Mouse (Mus musculus) forebrain, embryonic 13.5 days (tissue): ENCODE data around the gene Timm29. TPM values are rescaled to one million over a fixed set of nuclear protein-coding genes. Genes with fewer than 3 reads are reported as not detected.

Experiments
- ATAC-seq: fragments of 200-750 bp; cut with Nextera tagmentation; 2 replicates; pipeline ENCODE4 v1.8.0; 2017
- H3K27ac ChIP-seq: fragments of 300-500 bp; sonication (generic); 2 replicates; pipeline ENCODE4 v1.5.1; 2015; ENCODE audit warnings: inconsistent platforms, mild to moderate bottlenecking, moderate library complexity
- H3K27me3 ChIP-seq: fragments of 300-500 bp; sonication (generic); 2 replicates; pipeline ENCODE4 v1.6.1; 2015; ENCODE audit warnings: mild to moderate bottlenecking, inconsistent platforms
- H3K36me3 ChIP-seq: fragments of 300-500 bp; sonication (generic); 2 replicates; pipeline ENCODE4 v1.6.1; 2015; ENCODE audit warnings: mild to moderate bottlenecking, inconsistent platforms; ENCODE audit not compliant: poor library complexity, severe bottlenecking
- H3K4me1 ChIP-seq: fragments of 300-500 bp; sonication (generic); 2 replicates; pipeline ENCODE4 v1.6.1; 2015; ENCODE audit warnings: inconsistent platforms
- H3K4me2 ChIP-seq: fragments of 300-500 bp; sonication (generic); 2 replicates; pipeline ENCODE4 v1.6.1; 2015; ENCODE audit warnings: inconsistent platforms, mild to moderate bottlenecking, moderate library complexity
- H3K4me3 ChIP-seq: fragments of 300-500 bp; sonication (generic); 2 replicates; pipeline ENCODE4 v1.5.1; 2015; ENCODE audit warnings: mild to moderate bottlenecking, inconsistent platforms
- H3K9ac ChIP-seq: fragments of 300-500 bp; sonication (generic); 2 replicates; pipeline ENCODE4 v1.6.1; 2015; ENCODE audit warnings: mild to moderate bottlenecking, inconsistent platforms
- H3K9me3 ChIP-seq: fragments of 300-500 bp; sonication (generic); replicated peaks from 2 replicates; pipeline ENCODE4 v1.6.1; 2016; ENCODE audit warnings: inconsistent platforms
- WGBS: fragments of 180-500 bp; shearing (Covaris S2); methylation state at CpG from one replicate; pipeline ENCODE4 v1.1.7; 2015; 5-methylcytosine and 5-hydroxymethylcytosine counted together
- polyA plus RNA-seq: library from polyadenylated mRNA; unstranded; fragments of >200 nt; fragmentation: Nextera tagmentation; extraction: Ambion mirVana; gene quantifications from 2 replicates; pipeline ENCODE4 v1.2.1, GENCODE M21; 2015

Timm29 gene
- polyA plus RNA-seq, 1 experiment from 2014 or later, result 44.3 TPM

- Histone ChIP-seq H3K9me3 (no peaks in the 10 kb centered on the region), H3K27ac (no peak overlapping the region), H3K9ac (no peak overlapping the region), H3K4me1 (no peaks in the 10 kb centered on the region), H3K27me3 (no peaks in the 10 kb centered on the region), H3K36me3 (peaks cover 34% of the 10 kb centered on the region), H3K4me3 (no peak overlapping the region), H3K4me2 (no peak overlapping the region)
- 94% methylated on average over 3 of the region's 3 CpGs for WGBS
- no peak for ATAC-seq
These were observed 33.4 kb upstream of the Timm29 start for GRCm38 (mm10) chr9:21559151-21559550.

GRCm38 (mm10) chr9:21564420-21564819 is 28.1 kb upstream of the Timm29 start:
- Histone ChIP-seq H3K4me3 (no peak overlapping the region), H3K27me3 (no peaks in the 10 kb centered on the region), H3K9ac (no peak overlapping the region), H3K27ac (no peak overlapping the region), H3K4me2 (no peak overlapping the region), H3K9me3 (no peaks in the 10 kb centered on the region), H3K4me1 (no peaks in the 10 kb centered on the region), H3K36me3 (peaks cover 21% of the 10 kb centered on the region)
- 85% methylated on average over 1 of the region's 1 CpGs for WGBS
- no peak for ATAC-seq

GRCm38 (mm10) chr9:21565004-21565586 is 27.4 kb upstream of the Timm29 start:
- Histone ChIP-seq H3K4me3 (no peak overlapping the region), H3K4me1 (no peaks in the 10 kb centered on the region), H3K36me3 (peaks cover 27% of the 10 kb centered on the region), H3K27ac (no peak overlapping the region), H3K9ac (no peak overlapping the region), H3K9me3 (no peaks in the 10 kb centered on the region), H3K27me3 (no peaks in the 10 kb centered on the region), H3K4me2 (no peak overlapping the region)
- ATAC-seq, result no peak
- WGBS, result 91% methylated on average over 4 of the region's 4 CpGs

DNA sequence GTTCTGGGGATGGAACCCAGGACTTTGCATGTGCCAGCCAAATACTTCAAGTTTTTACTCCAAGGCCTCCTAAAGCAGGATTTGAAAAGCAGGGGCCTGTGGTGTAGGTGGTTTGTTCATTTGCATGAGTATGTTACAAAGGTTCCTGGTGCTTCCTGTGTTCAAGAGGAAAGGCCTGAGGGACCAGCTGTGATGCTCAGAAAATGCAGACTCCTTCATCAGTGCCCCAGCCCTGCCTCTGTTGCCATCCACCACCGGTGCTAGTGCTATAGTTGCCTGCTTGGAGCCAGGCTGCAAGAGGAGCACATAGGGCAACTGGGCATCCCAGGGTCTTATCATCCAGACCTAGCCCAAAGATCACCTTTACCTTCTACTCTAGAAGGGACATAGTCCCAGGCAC is 26.0 kb upstream of the Timm29 start:
- peaks cover 39% of the 10 kb centered on the region for H3K36me3 ChIP-seq
- ATAC-seq, result no peak
- H3K27ac ChIP-seq, result no peak overlapping the region
- 85% methylated on average over 1 of the region's 1 CpGs for WGBS
- H3K9ac ChIP-seq, result no peak overlapping the region
- H3K4me2 ChIP-seq, result no peak overlapping the region
- H3K27me3 ChIP-seq, result no peaks in the 10 kb centered on the region
- no peaks in the 10 kb centered on the region for H3K4me1 ChIP-seq
- no peaks in the 10 kb centered on the region for H3K9me3 ChIP-seq
- H3K4me3 ChIP-seq, result no peak overlapping the region

DNA sequence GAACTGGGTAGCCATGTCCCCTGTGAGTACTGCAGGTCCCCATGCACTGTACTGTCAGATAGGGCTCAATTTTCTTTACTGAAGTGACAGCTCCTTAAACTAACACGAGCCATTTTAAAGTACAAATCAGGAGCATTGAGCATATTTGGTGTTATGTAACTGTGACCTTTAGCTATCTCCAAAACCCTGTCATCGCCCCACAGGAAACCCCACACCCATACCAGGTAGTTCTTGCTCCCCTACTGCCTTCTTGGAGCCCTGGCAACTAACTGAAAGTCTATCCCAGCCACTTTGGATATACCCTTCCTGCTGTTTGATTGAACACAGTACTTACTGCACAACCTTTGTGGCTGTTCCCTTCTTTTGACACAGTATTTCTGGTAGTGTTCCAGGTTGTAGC is 25.5 kb upstream of the Timm29 start:
- H3K4me1 ChIP-seq, result no peaks in the 10 kb centered on the region
- ATAC-seq, result no peak
- H3K36me3 ChIP-seq, result peaks cover 41% of the 10 kb centered on the region
- H3K9me3 ChIP-seq, result no peaks in the 10 kb centered on the region
- no peak overlapping the region for H3K4me3 ChIP-seq
- H3K27me3 ChIP-seq, result no peaks in the 10 kb centered on the region
- H3K4me2 ChIP-seq, result no peak overlapping the region
- H3K9ac ChIP-seq, result no peak overlapping the region
- no peak overlapping the region for H3K27ac ChIP-seq
- WGBS, result 88% methylated on average over 2 of the region's 2 CpGs

DNA sequence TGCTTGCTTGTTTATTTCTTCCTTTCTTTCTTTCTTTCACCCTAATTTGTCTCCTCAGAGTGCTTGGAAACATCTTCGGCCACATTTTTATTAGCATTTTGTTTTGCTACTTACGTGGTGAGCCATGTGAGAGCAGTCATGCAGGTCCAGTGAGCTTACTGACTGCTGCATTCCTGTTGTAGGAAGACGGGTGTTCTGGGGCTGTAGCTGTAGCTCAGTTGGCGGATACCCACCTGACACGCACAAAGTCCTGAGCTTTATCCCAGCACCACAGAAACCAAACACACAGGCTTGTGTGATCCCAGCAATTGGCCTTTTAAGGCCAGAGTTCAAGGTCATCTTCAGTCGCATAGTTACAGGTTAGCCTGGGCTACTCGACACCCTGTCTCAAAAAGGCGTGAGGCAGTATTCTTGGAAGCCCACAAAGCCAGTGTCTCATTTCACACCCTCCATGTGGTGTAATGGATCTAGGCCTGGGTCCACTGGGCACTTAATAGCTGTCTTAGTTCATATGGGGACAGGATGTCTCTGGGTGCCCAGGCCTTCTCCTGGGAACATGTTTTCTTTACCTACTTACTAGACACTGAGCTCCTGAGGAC is 23.8 kb upstream of the Timm29 start:
- Histone ChIP-seq H3K4me2 (no peak overlapping the region), H3K27me3 (no peaks in the 10 kb centered on the region), H3K9me3 (no peaks in the 10 kb centered on the region), H3K27ac (no peak overlapping the region), H3K4me1 (no peaks in the 10 kb centered on the region), H3K36me3 (peaks cover 52% of the 10 kb centered on the region), H3K4me3 (no peak overlapping the region), H3K9ac (no peak overlapping the region)
- no peak for ATAC-seq
- WGBS, result 92% methylated on average over 8 of the region's 8 CpGs

DNA sequence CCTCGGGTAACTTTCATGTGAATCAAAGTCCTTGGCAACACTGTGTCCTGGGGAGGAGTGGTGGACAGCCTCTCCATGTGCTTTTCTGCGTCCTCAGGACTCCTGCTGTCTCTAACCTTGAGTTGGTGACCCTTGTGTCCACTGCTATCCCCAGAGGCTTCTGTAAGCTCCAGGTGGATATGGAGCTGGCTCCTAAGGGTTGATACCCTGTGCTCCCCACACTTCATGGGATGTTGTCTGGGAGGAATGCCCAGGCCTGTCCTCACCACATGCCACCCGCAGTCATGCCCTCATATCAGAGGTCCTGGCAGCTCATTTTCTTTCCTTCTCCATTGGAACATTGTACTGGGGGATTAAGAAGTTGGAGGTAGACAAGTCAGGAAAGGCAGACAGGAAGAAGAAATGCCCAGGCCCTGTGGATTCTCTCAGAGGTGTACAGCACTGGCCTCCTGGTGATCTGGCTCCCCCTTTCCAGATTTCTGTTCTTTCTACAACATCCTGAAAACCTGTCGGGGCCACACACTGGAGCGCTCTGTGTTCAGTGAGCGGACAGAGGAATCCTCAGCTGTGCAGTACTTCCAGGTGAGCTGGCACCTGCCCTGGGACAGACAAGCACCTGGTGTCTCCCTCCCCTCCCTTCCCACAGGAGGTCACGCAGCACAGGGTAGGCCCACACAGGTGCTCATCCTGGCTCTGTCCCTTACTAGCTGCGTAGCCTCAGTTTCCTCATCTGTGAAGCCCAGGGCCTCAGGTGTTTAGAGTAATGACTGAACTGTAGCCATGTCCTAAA is 18.3 kb upstream of the Timm29 start:
- peaks cover 91% of the 10 kb centered on the region for H3K36me3 ChIP-seq
- H3K9me3 ChIP-seq, result no peaks in the 10 kb centered on the region
- H3K27ac ChIP-seq, result no peak overlapping the region
- H3K27me3 ChIP-seq, result no peaks in the 10 kb centered on the region
- H3K4me3 ChIP-seq, result no peak overlapping the region
- ATAC-seq, result no peak
- H3K4me1 ChIP-seq, result no peaks in the 10 kb centered on the region
- 96% methylated on average over 8 of the region's 8 CpGs for WGBS
- no peak overlapping the region for H3K9ac ChIP-seq
- no peak overlapping the region for H3K4me2 ChIP-seq

DNA sequence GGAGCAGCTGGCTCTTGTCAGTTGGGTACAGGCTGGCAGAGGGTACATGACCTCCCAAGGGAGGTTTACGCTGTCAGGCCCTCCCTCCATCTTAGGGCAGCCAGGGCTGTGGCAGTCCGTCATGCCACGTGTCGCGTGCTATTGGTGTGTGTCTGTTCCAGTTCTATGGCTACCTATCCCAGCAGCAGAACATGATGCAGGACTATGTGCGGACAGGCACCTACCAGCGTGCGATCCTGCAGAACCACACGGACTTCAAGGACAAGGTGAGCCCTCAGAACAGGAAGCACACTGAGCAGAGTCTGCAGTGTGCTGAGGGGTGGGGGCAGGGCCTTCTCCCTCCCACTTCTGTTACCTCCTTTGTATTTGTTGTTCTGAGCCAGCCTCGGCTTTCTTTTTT is 17.3 kb upstream of the Timm29 start:
- Histone ChIP-seq H3K4me1 (no peaks in the 10 kb centered on the region), H3K27me3 (no peaks in the 10 kb centered on the region), H3K9me3 (no peaks in the 10 kb centered on the region), H3K4me2 (no peak overlapping the region), H3K27ac (no peak overlapping the region), H3K36me3 (peaks cover 91% of the 10 kb centered on the region), H3K9ac (no peak overlapping the region), H3K4me3 (no peak overlapping the region)
- 96% methylated on average over 10 of the region's 10 CpGs for WGBS
- no peak for ATAC-seq

GRCm38 (mm10) chr9:21576286-21576685 is 16.2 kb upstream of the Timm29 start:
- H3K9ac ChIP-seq, result no peak overlapping the region
- no peaks in the 10 kb centered on the region for H3K9me3 ChIP-seq
- no peaks in the 10 kb centered on the region for H3K4me1 ChIP-seq
- H3K27me3 ChIP-seq, result no peaks in the 10 kb centered on the region
- 95% methylated on average over 1 of the region's 1 CpGs for WGBS
- no peak overlapping the region for H3K4me3 ChIP-seq
- no peak overlapping the region for H3K4me2 ChIP-seq
- H3K27ac ChIP-seq, result no peak overlapping the region
- ATAC-seq, result no peak
- H3K36me3 ChIP-seq, result peaks cover 91% of the 10 kb centered on the region

DNA sequence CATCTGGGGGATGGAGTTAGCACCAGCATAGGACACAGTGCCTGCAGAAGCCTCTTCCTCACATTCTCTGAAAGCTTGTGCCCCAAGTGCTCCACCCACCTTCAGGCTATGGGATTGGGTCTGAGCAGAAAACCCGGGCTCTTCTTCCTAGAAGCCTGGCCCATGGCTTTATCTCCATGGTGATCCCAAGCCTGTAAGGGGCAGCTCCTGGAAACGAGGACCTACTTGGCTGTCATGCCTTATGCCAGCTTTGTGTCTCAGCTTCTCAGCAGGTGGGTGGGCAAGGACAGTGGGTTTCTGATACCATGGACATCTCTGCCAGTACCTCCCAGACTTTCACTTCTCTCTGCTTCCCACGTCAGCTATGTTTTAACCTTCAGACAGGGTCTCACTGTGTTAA is 14.3 kb upstream of the Timm29 start:
- Histone ChIP-seq H3K9me3 (no peaks in the 10 kb centered on the region), H3K4me2 (no peak overlapping the region), H3K36me3 (peaks cover 91% of the 10 kb centered on the region), H3K4me3 (no peak overlapping the region), H3K4me1 (no peaks in the 10 kb centered on the region), H3K27me3 (no peaks in the 10 kb centered on the region), H3K9ac (no peak overlapping the region), H3K27ac (no peak overlapping the region)
- WGBS, result 68% methylated on average over 3 of the region's 3 CpGs
- ATAC-seq, result no peak

GRCm38 (mm10) chr9:21585401-21585800 is 7.1 kb upstream of the Timm29 start:
- Histone ChIP-seq H3K36me3 (peaks cover 98% of the 10 kb centered on the region), H3K9ac (no peak overlapping the region), H3K4me2 (no peak overlapping the region), H3K4me1 (no peaks in the 10 kb centered on the region), H3K9me3 (no peaks in the 10 kb centered on the region), H3K27me3 (no peaks in the 10 kb centered on the region), H3K4me3 (no peak overlapping the region), H3K27ac (no peak overlapping the region)
- ATAC-seq, result no peak
- WGBS, result 95% methylated on average over 1 of the region's 1 CpGs

GRCm38 (mm10) chr9:21587678-21588349 is 4.7 kb upstream of the Timm29 start:
- H3K27me3 ChIP-seq, result no peaks in the 10 kb centered on the region
- 89% methylated on average over 23 of the region's 23 CpGs for WGBS
- peaks cover 13% of the 10 kb centered on the region for H3K4me1 ChIP-seq
- H3K4me2 ChIP-seq, result no peak overlapping the region
- H3K9ac ChIP-seq, result no peak overlapping the region
- H3K36me3 ChIP-seq, result peaks cover 84% of the 10 kb centered on the region
- no peak overlapping the region for H3K4me3 ChIP-seq
- H3K9me3 ChIP-seq, result no peaks in the 10 kb centered on the region
- ATAC-seq, result no peak
- no peak overlapping the region for H3K27ac ChIP-seq
